Mouse (Mus musculus) stomach, embryonic 14.5 days (tissue): Measurements from ENCODE around the gene Reln. TPM values are rescaled to one million over a fixed set of nuclear protein-coding genes. Genes with fewer than 3 reads are reported as not detected.

Experiments used
- ATAC-seq: fragments of 200-750 bp; cut with Nextera tagmentation; 2 replicates; pipeline ENCODE4 v1.8.0; 2017; ENCODE audit warnings: low read depth, moderate TSS enrichment; ENCODE audit not compliant: insufficient number of reproducible peaks, insufficient read depth, low FRiP score
- H3K27ac ChIP-seq: fragments of 300-500 bp; sonication (generic); 2 replicates; pipeline ENCODE4 v1.5.1; 2014; ENCODE audit warnings: mild to moderate bottlenecking, low read length, moderate library complexity, mixed read lengths
- H3K27me3 ChIP-seq: fragments of 300-500 bp; sonication (generic); 2 replicates; pipeline ENCODE4 v1.6.1; 2014; ENCODE audit warnings: low read length, control low read depth, mixed read lengths; ENCODE audit not compliant: control insufficient read depth, insufficient read depth
- H3K36me3 ChIP-seq: fragments of 300-500 bp; sonication (generic); 2 replicates; pipeline ENCODE4 v1.6.1; 2014; ENCODE audit warnings: mild to moderate bottlenecking, control low read depth, low read length, moderate library complexity, mixed read lengths; ENCODE audit not compliant: control insufficient read depth, insufficient read depth
- H3K4me1 ChIP-seq: fragments of 300-500 bp; sonication (generic); 2 replicates; pipeline ENCODE4 v1.6.1; 2014; ENCODE audit warnings: low read length, control low read depth, mixed read lengths; ENCODE audit not compliant: control insufficient read depth, insufficient read depth
- H3K4me2 ChIP-seq: fragments of 300-500 bp; sonication (generic); replicated peaks from 2 replicates; pipeline ENCODE4 v1.6.1; 2014; ENCODE audit warnings: low read depth, low read length, control low read depth
- H3K4me3 ChIP-seq: fragments of 300-500 bp; sonication (generic); 2 replicates; pipeline ENCODE4 v1.5.1; 2014; ENCODE audit warnings: low read depth, low read length, control low read depth
- H3K9ac ChIP-seq: fragments of 300-500 bp; sonication (generic); replicated peaks from 2 replicates; pipeline ENCODE4 v1.6.1; 2014; ENCODE audit warnings: low read depth, mild to moderate bottlenecking, control low read depth, low read length, moderate library complexity, mixed read lengths
- H3K9me3 ChIP-seq: fragments of 300-500 bp; sonication (generic); 2 replicates; pipeline ENCODE4 v1.6.1; 2016; ENCODE audit warnings: low read depth, low read length, control low read depth; ENCODE audit not compliant: control insufficient read depth
- WGBS: fragments of 180-500 bp; shearing (Covaris S2); extraction: QIAGEN DNeasy Blood & Tissue Kit; methylation state at CpG from one replicate; pipeline ENCODE4 v1.1.7; 2014; 5-methylcytosine and 5-hydroxymethylcytosine counted together
- polyA plus RNA-seq: library from polyadenylated mRNA; unstranded; fragments of >200 nt; fragmentation: Nextera tagmentation; extraction: Ambion mirVana; gene quantifications from 2 replicates; pipeline ENCODE4 v1.2.1, GENCODE M21; 2014

Gene Reln
- polyA plus RNA-seq, 1 experiment from 2014 or later: 5.2 TPM

DNA sequence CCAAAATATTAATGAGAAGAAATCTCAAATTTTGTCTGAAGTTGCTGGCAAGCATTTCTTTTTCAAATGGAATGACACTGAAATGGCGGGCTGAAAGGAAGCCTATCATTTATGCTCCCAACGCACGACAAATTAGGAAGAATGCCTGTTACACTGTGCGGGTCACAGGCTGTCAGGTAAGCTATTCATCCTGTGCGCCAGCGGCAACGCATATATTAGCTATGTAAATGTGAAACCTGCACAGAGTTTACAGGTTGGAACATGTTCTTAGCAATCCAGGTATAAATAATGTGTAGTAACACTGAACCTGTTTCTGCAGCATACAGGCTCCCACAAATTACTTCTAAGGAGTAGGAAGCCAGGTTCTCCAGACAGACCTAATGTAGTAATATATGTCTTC lies 152.7 kb downstream of the Reln start:
- Histone ChIP-seq H3K9ac (no peak overlapping the region), H3K36me3 (no peaks in the 10 kb centered on the region), H3K27ac (no peak overlapping the region), H3K4me2 (no peak overlapping the region), H3K4me1 (no peaks in the 10 kb centered on the region), H3K27me3 (no peaks in the 10 kb centered on the region), H3K9me3 (no peaks in the 10 kb centered on the region), H3K4me3 (no peak overlapping the region)
- 78% methylated on average over 7 of the region's 7 CpGs for WGBS
- ATAC-seq: no peak

DNA sequence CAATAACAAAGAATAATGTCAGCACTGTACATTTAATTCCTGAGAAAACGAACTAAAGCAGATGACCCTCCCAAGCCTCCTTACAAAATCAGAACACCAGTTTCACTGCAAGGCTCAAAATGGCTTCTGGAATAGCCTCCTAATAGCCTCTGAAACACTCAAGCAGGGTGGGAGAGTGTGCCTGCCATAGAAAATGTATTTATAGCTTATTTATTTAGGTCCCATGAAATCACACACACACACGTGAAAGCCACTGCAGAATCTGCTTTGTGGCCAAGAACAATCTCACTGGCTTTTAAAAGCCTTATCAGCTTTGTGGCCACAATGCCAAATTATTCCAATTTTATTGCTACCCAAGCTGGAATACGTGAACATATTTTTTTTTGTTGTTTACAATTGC lies 154.2 kb downstream of the Reln start:
- H3K9me3 ChIP-seq: no peaks in the 10 kb centered on the region
- H3K4me1 ChIP-seq: no peaks in the 10 kb centered on the region
- no peaks in the 10 kb centered on the region for H3K36me3 ChIP-seq
- H3K9ac ChIP-seq: no peak overlapping the region
- H3K27ac ChIP-seq: no peak overlapping the region
- H3K4me3 ChIP-seq: no peak overlapping the region
- H3K27me3 ChIP-seq: no peaks in the 10 kb centered on the region
- 70% methylated on average over 3 of the region's 3 CpGs for WGBS
- H3K4me2 ChIP-seq: no peak overlapping the region
- no peak for ATAC-seq

DNA sequence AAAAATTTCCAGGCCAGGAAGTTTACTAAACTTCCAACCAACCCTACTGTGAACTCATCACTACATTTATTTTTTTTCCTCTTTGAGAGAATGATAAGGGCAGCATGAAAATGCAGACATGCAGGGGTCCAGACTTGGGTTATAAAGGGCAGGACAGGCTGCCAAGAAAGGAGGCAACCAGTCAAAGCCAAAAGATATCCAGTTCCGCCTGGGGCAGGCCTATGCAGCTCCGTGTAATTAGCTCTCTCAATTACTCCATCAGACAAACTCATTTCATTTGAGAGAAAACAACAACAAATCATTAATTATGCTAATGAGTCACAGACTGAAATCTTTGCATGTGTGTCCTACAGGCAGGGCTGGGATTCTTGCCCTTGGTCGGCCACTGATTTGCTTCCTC lies 156.9 kb downstream of the Reln start:
- 71% methylated on average over 3 of the region's 3 CpGs for WGBS
- no peak overlapping the region for H3K4me2 ChIP-seq
- no peak overlapping the region for H3K27ac ChIP-seq
- no peak overlapping the region for H3K4me3 ChIP-seq
- H3K9ac ChIP-seq: no peak overlapping the region
- H3K27me3 ChIP-seq: no peaks in the 10 kb centered on the region
- ATAC-seq: no peak
- no peaks in the 10 kb centered on the region for H3K36me3 ChIP-seq
- H3K4me1 ChIP-seq: no peaks in the 10 kb centered on the region
- no peaks in the 10 kb centered on the region for H3K9me3 ChIP-seq

DNA sequence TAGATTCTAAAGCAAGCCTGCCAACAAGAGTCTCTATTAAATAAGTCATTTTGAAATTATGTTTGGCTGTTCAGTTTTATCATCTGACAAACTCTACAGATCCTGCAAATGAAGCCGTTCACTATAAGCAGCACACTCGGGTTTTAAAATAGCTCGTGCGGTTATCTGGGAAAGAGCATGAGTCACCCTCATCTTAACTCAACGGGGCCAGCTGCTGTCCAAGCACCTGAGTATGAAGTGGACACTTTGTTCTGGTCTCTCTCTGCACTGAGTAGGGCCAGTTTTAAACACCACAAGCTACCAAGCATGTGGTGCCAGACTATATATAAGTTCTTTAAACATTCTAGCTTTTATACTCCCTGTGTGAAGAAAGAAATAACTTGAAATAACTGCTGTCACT lies 168.0 kb downstream of the Reln start:
- WGBS: 62% methylated on average over 5 of the region's 5 CpGs
- no peak for ATAC-seq

DNA sequence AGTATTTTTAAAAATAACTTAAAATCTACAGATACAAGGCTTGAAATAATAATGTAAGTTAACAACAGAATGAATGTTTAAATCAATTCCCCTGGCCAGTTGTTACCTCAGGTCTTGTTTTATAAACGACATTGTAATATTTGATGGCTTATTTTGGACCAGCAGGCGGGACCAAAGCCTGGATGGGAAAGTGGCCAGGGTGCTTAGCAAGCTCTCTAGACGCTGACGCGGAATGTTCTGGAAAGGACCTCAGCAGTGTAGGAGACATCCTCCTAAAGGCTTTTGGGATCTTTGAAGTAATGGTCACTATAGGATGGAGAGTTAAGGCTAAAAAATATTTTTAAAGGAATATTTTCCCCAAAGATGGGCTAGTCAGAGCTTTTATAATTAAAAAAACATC lies 173.2 kb downstream of the Reln start:
- WGBS: 87% methylated on average over 5 of the region's 5 CpGs
- Histone ChIP-seq H3K4me2 (no peak overlapping the region), H3K27ac (no peak overlapping the region), H3K9ac (no peak overlapping the region), H3K4me3 (no peak overlapping the region), H3K9me3 (no peaks in the 10 kb centered on the region), H3K4me1 (no peaks in the 10 kb centered on the region), H3K36me3 (no peaks in the 10 kb centered on the region), H3K27me3 (no peaks in the 10 kb centered on the region)
- no peak for ATAC-seq

More for the DNA sequence above, 168.0 kb downstream of the Reln start:
- Histone ChIP-seq H3K4me2 (no peak overlapping the region), H3K4me1 (no peaks in the 10 kb centered on the region), H3K9ac (no peak overlapping the region), H3K27ac (no peak overlapping the region), H3K27me3 (no peaks in the 10 kb centered on the region), H3K9me3 (no peaks in the 10 kb centered on the region), H3K36me3 (no peaks in the 10 kb centered on the region), H3K4me3 (no peak overlapping the region)

DNA sequence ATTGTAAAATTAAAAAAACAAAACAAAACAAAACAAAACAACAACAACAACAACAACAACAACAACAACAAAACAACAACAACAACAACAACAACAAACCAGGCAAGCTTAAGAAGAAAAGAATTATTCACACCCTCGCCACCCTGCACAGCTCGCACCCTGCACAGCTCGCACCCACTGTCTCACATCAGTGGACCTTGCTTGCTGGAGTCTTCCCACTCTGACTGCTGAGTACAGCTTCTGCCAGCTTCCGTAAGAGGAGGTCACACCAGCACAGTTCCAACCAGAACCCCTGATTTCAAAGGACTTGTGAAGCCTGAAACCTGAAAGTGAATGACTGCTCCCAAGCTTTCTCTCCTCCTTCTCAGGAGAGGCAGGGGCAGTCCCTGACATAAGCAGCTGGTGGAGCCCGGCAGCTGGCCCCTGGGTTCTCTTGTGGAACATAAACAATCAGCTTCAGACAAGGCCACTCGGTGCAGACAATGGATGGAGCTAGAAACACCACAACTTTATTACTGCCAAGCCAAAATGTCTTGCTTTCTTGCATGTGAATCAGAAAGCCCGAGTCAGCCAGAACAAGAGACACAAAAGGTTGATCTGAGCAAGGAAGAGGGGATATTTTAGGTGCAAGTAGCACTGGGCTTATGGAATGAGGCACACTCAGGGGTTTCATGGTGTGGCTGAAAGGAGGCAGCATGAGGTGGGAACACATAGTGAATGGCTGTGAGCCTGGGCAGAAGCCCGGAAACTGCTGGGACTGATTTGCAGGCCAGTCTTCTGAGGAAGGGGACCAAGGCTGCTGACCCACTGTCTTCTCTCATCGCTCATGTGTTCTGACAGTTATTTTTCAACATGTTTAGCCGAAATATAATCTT lies 180.2 kb downstream of the Reln start:
- 53% methylated on average over 10 of the region's 10 CpGs for WGBS
- no peak overlapping the region for H3K27ac ChIP-seq
- peak; percentile 68 for ATAC-seq

DNA sequence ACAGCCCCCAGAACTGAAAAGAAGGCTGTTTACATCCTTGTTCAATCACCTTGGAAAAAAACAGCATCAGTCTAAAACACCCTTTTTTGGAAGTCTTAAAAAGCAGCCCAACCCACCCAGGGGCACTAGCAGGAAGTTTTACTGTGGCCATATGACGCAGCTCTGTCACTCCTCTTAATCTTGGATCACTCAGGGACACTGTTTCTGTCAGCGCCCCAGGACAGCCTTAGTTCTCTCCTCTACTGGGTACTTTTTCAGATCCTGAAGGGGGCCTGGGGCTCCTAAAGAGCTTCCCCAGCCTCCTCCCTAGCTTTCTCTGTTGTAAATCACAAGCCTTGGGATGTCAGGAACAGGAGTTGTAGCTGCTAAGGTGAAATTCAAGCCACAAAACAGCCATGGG lies 183.6 kb downstream of the Reln start:
- no peaks in the 10 kb centered on the region for H3K9me3 ChIP-seq
- WGBS: 23% methylated on average over 2 of the region's 2 CpGs
- no peak for ATAC-seq

More for the DNA sequence above, 180.2 kb downstream of the Reln start:
- H3K27me3 ChIP-seq: no peaks in the 10 kb centered on the region
- no peaks in the 10 kb centered on the region for H3K9me3 ChIP-seq
- peaks cover 2% of the 10 kb centered on the region; the same call in 1 of the 2 replicates for H3K4me1 ChIP-seq
- H3K36me3 ChIP-seq: no peaks in the 10 kb centered on the region
- H3K4me3 ChIP-seq: no peak overlapping the region
- no peak overlapping the region for H3K9ac ChIP-seq
- H3K4me2 ChIP-seq: no peak overlapping the region

DNA sequence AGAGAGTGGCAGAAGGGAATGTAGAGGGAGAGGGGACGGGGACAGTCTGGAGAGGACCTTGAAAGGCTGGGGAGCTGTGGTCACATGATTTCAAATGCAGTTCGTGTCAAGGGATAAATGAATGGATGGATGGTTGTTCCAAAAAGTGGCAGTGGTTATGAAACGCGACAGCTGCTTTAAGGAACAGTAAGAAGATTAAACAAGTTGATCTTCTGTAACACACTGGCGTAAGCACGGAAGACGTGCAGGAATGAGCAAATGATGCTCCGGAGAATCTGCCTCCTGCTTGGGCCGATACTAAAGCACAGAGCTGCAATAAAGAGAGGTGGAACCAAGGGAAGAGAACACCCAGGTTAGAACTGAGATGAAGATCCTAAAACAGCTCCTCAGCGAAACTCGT lies 185.7 kb downstream of the Reln start:
- WGBS: 63% methylated on average over 11 of the region's 11 CpGs
- no peak overlapping the region for H3K9ac ChIP-seq
- H3K9me3 ChIP-seq: no peaks in the 10 kb centered on the region
- H3K36me3 ChIP-seq: no peaks in the 10 kb centered on the region
- H3K4me2 ChIP-seq: no peak overlapping the region
- ATAC-seq: no peak
- no peak overlapping the region for H3K27ac ChIP-seq
- no peaks in the 10 kb centered on the region; the same call in 1 of the 2 replicates for H3K4me1 ChIP-seq
- H3K27me3 ChIP-seq: no peaks in the 10 kb centered on the region
- H3K4me3 ChIP-seq: no peak overlapping the region

More for the DNA sequence above, 183.6 kb downstream of the Reln start:
- H3K4me3 ChIP-seq: no peak overlapping the region
- no peaks in the 10 kb centered on the region for H3K27me3 ChIP-seq
- H3K27ac ChIP-seq: no peak overlapping the region
- H3K4me1 ChIP-seq: peaks cover 2% of the 10 kb centered on the region; the same call in 1 of the 2 replicates
- no peaks in the 10 kb centered on the region for H3K36me3 ChIP-seq
- H3K9ac ChIP-seq: no peak overlapping the region
- H3K4me2 ChIP-seq: no peak overlapping the region
